Mouse (Mus musculus): ENCODE results near the gene B4galt2. TPM values are rescaled to one million over a fixed set of nuclear protein-coding genes. Genes with fewer than 3 reads are reported as not detected.

The B4galt2 gene
- polyA plus RNA-seq, 1 experiment from 2014 or later = 27.2 TPM

GRCm38 (mm10) chr4:117896031-117896430 is 12.7 kb upstream of the B4galt2 start:
- WGBS = 94% methylated on average over 6 of the region's 6 CpGs
- H3K27me3 ChIP-seq (replicated peaks; ENCODE audit: low read depth, poor library complexity, severe bottlenecking) = no peaks in the 10 kb centered on the region
- DNase-seq (ENCODE audit: low spot score) = no peak
- peaks cover 9% of the 10 kb centered on the region for H3K4me1 ChIP-seq
- no peaks in the 10 kb centered on the region for H3K9me3 ChIP-seq
- no peak overlapping the region for H3K27ac ChIP-seq (replicated peaks)
- peaks cover 76% of the 10 kb centered on the region for H3K36me3 ChIP-seq (replicated peaks)
- no peak overlapping the region for H3K4me3 ChIP-seq

- Histone ChIP-seq H3K27ac (replicated peaks) (no peak overlapping the region), H3K9me3 (no peaks in the 10 kb centered on the region), H3K4me3 (no peak overlapping the region), H3K27me3 (replicated peaks; ENCODE audit: low read depth, poor library complexity, severe bottlenecking) (no peaks in the 10 kb centered on the region), H3K4me1 (peaks cover 16% of the 10 kb centered on the region), H3K36me3 (replicated peaks) (peaks cover 72% of the 10 kb centered on the region)
- WGBS = 80% methylated on average over 7 of the region's 7 CpGs
- DNase-seq (ENCODE audit: low spot score) = no peak
These were observed 12.1 kb upstream of the B4galt2 start for GRCm38 (mm10) chr4:117895339-117895738.

- Histone ChIP-seq H3K27me3 (replicated peaks; ENCODE audit: low read depth, poor library complexity, severe bottlenecking) (no peaks in the 10 kb centered on the region), H3K27ac (replicated peaks) (no peak overlapping the region), H3K4me3 (no peak overlapping the region), H3K36me3 (replicated peaks) (peaks cover 72% of the 10 kb centered on the region), H3K4me1 (peaks cover 16% of the 10 kb centered on the region), H3K9me3 (no peaks in the 10 kb centered on the region)
- 89% methylated on average over 8 of the region's 8 CpGs for WGBS
- DNase-seq (ENCODE audit: low spot score) = no peak
These were observed 11.3 kb upstream of the B4galt2 start for GRCm38 (mm10) chr4:117894601-117895000.

- 18% methylated on average over 9 of the region's 9 CpGs for WGBS
- H3K36me3 ChIP-seq (replicated peaks) = peaks cover 71% of the 10 kb centered on the region
These were observed 10.1 kb upstream of the B4galt2 start for GRCm38 (mm10) chr4:117893376-117893775.

GRCm38 (mm10) chr4:117891738-117892161 is 8.5 kb upstream of the B4galt2 start, which contains the start of gene Dph2:
Gene Dph2 (minus strand): TSS chr4:117892032.
- H3K36me3 ChIP-seq (replicated peaks) = peaks cover 55% of the 10 kb centered on the region
- under 1% methylated on average over 21 of the region's 21 CpGs for WGBS
- H3K9me3 ChIP-seq = no peaks in the 10 kb centered on the region
- H3K4me1 ChIP-seq = peaks cover 22% of the 10 kb centered on the region
- peak; percentile 84 for DNase-seq (ENCODE audit: low spot score)
- peak within 1 kb of the TSS; percentile 83 for H3K4me3 ChIP-seq
- no peak within 1 kb of the TSS for H3K27ac ChIP-seq (replicated peaks)
- no peaks in the 10 kb centered on the region for H3K27me3 ChIP-seq (replicated peaks; ENCODE audit: low read depth, poor library complexity, severe bottlenecking)

More at GRCm38 (mm10) chr4:117893376-117893775, 10.1 kb upstream of the B4galt2 start:
- Histone ChIP-seq H3K4me1 (peaks cover 16% of the 10 kb centered on the region), H3K9me3 (no peaks in the 10 kb centered on the region), H3K4me3 (no peak overlapping the region), H3K27me3 (replicated peaks; ENCODE audit: low read depth, poor library complexity, severe bottlenecking) (no peaks in the 10 kb centered on the region), H3K27ac (replicated peaks) (no peak overlapping the region)
- peak; percentile 75 for DNase-seq (ENCODE audit: low spot score)

- WGBS = 83% methylated on average over 8 of the region's 8 CpGs
- Histone ChIP-seq H3K4me3 (peak overlapping the region; percentile 83), H3K36me3 (replicated peaks) (peaks cover 48% of the 10 kb centered on the region)
These were observed 7.5 kb upstream of the B4galt2 start for GRCm38 (mm10) chr4:117890750-117891149.

GRCm38 (mm10) chr4:117890031-117890430 is 6.7 kb upstream of the B4galt2 start:
- H3K27ac ChIP-seq (replicated peaks) = no peak overlapping the region
- peaks cover 48% of the 10 kb centered on the region for H3K36me3 ChIP-seq (replicated peaks)
- no peak for DNase-seq (ENCODE audit: low spot score)
- H3K9me3 ChIP-seq = no peaks in the 10 kb centered on the region
- peaks cover 39% of the 10 kb centered on the region for H3K4me1 ChIP-seq
- H3K4me3 ChIP-seq = no peak overlapping the region
- H3K27me3 ChIP-seq (replicated peaks; ENCODE audit: low read depth, poor library complexity, severe bottlenecking) = no peaks in the 10 kb centered on the region
- WGBS = 94% methylated on average over 14 of the region's 14 CpGs

More at GRCm38 (mm10) chr4:117890750-117891149, 7.5 kb upstream of the B4galt2 start:
- no peak for DNase-seq (ENCODE audit: low spot score)
- Histone ChIP-seq H3K27me3 (replicated peaks; ENCODE audit: low read depth, poor library complexity, severe bottlenecking) (no peaks in the 10 kb centered on the region), H3K27ac (replicated peaks) (no peak overlapping the region), H3K9me3 (no peaks in the 10 kb centered on the region), H3K4me1 (peaks cover 32% of the 10 kb centered on the region)

- 94% methylated on average over 15 of the region's 15 CpGs for WGBS
- no peak for DNase-seq (ENCODE audit: low spot score)
- Histone ChIP-seq H3K36me3 (replicated peaks) (peaks cover 48% of the 10 kb centered on the region), H3K27ac (replicated peaks) (no peak overlapping the region), H3K9me3 (no peaks in the 10 kb centered on the region), H3K27me3 (replicated peaks; ENCODE audit: low read depth, poor library complexity, severe bottlenecking) (no peaks in the 10 kb centered on the region), H3K4me1 (peaks cover 42% of the 10 kb centered on the region), H3K4me3 (no peak overlapping the region)
These were observed 6.2 kb upstream of the B4galt2 start for GRCm38 (mm10) chr4:117889471-117889870.

- H3K27ac ChIP-seq (replicated peaks) = no peak overlapping the region
- no peaks in the 10 kb centered on the region for H3K9me3 ChIP-seq
- H3K27me3 ChIP-seq (replicated peaks; ENCODE audit: low read depth, poor library complexity, severe bottlenecking) = no peaks in the 10 kb centered on the region
- peaks cover 43% of the 10 kb centered on the region for H3K36me3 ChIP-seq (replicated peaks)
- 78% methylated on average over 2 of the region's 2 CpGs for WGBS
- H3K4me3 ChIP-seq = peak overlapping the region; percentile 95
- peaks cover 53% of the 10 kb centered on the region for H3K4me1 ChIP-seq
- DNase-seq (ENCODE audit: low spot score) = no peak
These were observed 4.6 kb upstream of the B4galt2 start for GRCm38 (mm10) chr4:117887920-117888319.

GRCm38 (mm10) chr4:117887133-117887532 is 3.8 kb upstream of the B4galt2 start, which contains the start of gene Atp6v0b:
Gene Atp6v0b (minus strand): TSS chr4:117887333.
- under 1% methylated on average over 37 of the region's 37 CpGs for WGBS
- H3K4me1 ChIP-seq = peaks cover 58% of the 10 kb centered on the region
- H3K27ac ChIP-seq (replicated peaks) = peak within 1 kb of the TSS; percentile 83

GRCm38 (mm10) chr4:117886644-117887043 is 3.4 kb upstream of the B4galt2 start:
- Histone ChIP-seq H3K27me3 (replicated peaks; ENCODE audit: low read depth, poor library complexity, severe bottlenecking) (no peaks in the 10 kb centered on the region), H3K27ac (replicated peaks) (peak overlapping the region; percentile 83), H3K36me3 (replicated peaks) (peaks cover 43% of the 10 kb centered on the region), H3K9me3 (no peaks in the 10 kb centered on the region), H3K4me3 (peak overlapping the region; percentile 95), H3K4me1 (peaks cover 61% of the 10 kb centered on the region)
- WGBS = 2% methylated on average over 22 of the region's 24 CpGs
- DNase-seq (ENCODE audit: low spot score) = no peak

More at GRCm38 (mm10) chr4:117887133-117887532, 3.8 kb upstream of the B4galt2 start, which contains the start of gene Atp6v0b:
- no peaks in the 10 kb centered on the region for H3K9me3 ChIP-seq
- no peaks in the 10 kb centered on the region for H3K27me3 ChIP-seq (replicated peaks; ENCODE audit: low read depth, poor library complexity, severe bottlenecking)
- peak; percentile 95 for DNase-seq (ENCODE audit: low spot score)
- H3K36me3 ChIP-seq (replicated peaks) = peaks cover 43% of the 10 kb centered on the region
- H3K4me3 ChIP-seq = peak within 1 kb of the TSS; percentile 95

- H3K4me1 ChIP-seq = peaks cover 60% of the 10 kb centered on the region
- 83% methylated on average over 9 of the region's 9 CpGs for WGBS
- H3K27me3 ChIP-seq (replicated peaks; ENCODE audit: low read depth, poor library complexity, severe bottlenecking) = no peaks in the 10 kb centered on the region
- no peak for DNase-seq (ENCODE audit: low spot score)
- no peaks in the 10 kb centered on the region for H3K9me3 ChIP-seq
- no peak overlapping the region for H3K27ac ChIP-seq (replicated peaks)
- H3K4me3 ChIP-seq = peak overlapping the region; percentile 95
- peaks cover 48% of the 10 kb centered on the region for H3K36me3 ChIP-seq (replicated peaks)
These were observed 2.7 kb upstream of the B4galt2 start for GRCm38 (mm10) chr4:117885994-117886393.

- H3K4me3 ChIP-seq = peak overlapping the region; percentile 95; the same call in 1 of the 2 replicates
- H3K36me3 ChIP-seq (replicated peaks) = peaks cover 51% of the 10 kb centered on the region
- no peak for DNase-seq (ENCODE audit: low spot score)
- no peak overlapping the region for H3K27ac ChIP-seq (replicated peaks)
- peaks cover 62% of the 10 kb centered on the region for H3K4me1 ChIP-seq
- WGBS = 94% methylated on average over 10 of the region's 10 CpGs
- no peaks in the 10 kb centered on the region for H3K9me3 ChIP-seq
- H3K27me3 ChIP-seq (replicated peaks; ENCODE audit: low read depth, poor library complexity, severe bottlenecking) = no peaks in the 10 kb centered on the region
These were observed 1.8 kb upstream of the B4galt2 start for GRCm38 (mm10) chr4:117885093-117885492.

Data from embryonic facial prominence, embryonic 10.5 days (tissue).